Mouse (Mus musculus) right cerebral cortex, postnatal 36 days (tissue): Measurements from ENCODE around the gene Agbl4.

Experiments used
- DNase-seq, 2 experiments: peaks; one replicate each; pipeline ENCODE4 v3.0.0; 2022; ENCODE audit warnings: low spot score in 2 of 2, mixed read lengths in 1 of 2

Gene Agbl4

GRCm38 (mm10) chr4:111495949-111496348 is 1098.5 kb downstream of the Agbl4 start:
- DNase-seq: peak; percentile 53 to 54

GRCm38 (mm10) chr4:111498751-111499150 is 1101.3 kb downstream of the Agbl4 start:
- DNase-seq: peak; percentile 74 to 85

GRCm38 (mm10) chr4:111501441-111501840 is 1104.0 kb downstream of the Agbl4 start:
- no peak for DNase-seq

GRCm38 (mm10) chr4:111502965-111503727 is 1105.7 kb downstream of the Agbl4 start:
- DNase-seq: no peak

- DNase-seq: no peak
Measured at GRCm38 (mm10) chr4:111504952-111505351, 1107.5 kb downstream of the Agbl4 start.

GRCm38 (mm10) chr4:111510129-111510528 is 1112.7 kb downstream of the Agbl4 start:
- DNase-seq: no peak

- DNase-seq: no peak
Measured at GRCm38 (mm10) chr4:111513921-111514320, 1116.5 kb downstream of the Agbl4 start.

- DNase-seq: no peak
Measured at GRCm38 (mm10) chr4:111516136-111516535, 1118.7 kb downstream of the Agbl4 start.

- no peak for DNase-seq
Measured at GRCm38 (mm10) chr4:111517063-111517792, 1119.8 kb downstream of the Agbl4 start.

- no peak for DNase-seq
Measured at GRCm38 (mm10) chr4:111518191-111518590, 1120.7 kb downstream of the Agbl4 start.

GRCm38 (mm10) chr4:111519267-111519666 is 1121.8 kb downstream of the Agbl4 start:
- no peak for DNase-seq

GRCm38 (mm10) chr4:111520006-111520405 is 1122.5 kb downstream of the Agbl4 start:
- DNase-seq: no peak

- DNase-seq: no peak
Measured at GRCm38 (mm10) chr4:111522974-111523373, 1125.5 kb downstream of the Agbl4 start.

- no peak for DNase-seq
Measured at GRCm38 (mm10) chr4:111528961-111529360, 1131.5 kb downstream of the Agbl4 start.

- DNase-seq: no peak
Measured at GRCm38 (mm10) chr4:111529996-111530395, 1132.5 kb downstream of the Agbl4 start.

GRCm38 (mm10) chr4:111530537-111530936 is 1133.1 kb downstream of the Agbl4 start:
- no peak for DNase-seq

- no peak for DNase-seq
Measured at GRCm38 (mm10) chr4:111544684-111545083, 1147.2 kb downstream of the Agbl4 start.

GRCm38 (mm10) chr4:111546009-111546408 is 1148.5 kb downstream of the Agbl4 start:
- DNase-seq: no peak

GRCm38 (mm10) chr4:111555426-111555825 is 1158.0 kb downstream of the Agbl4 start:
- DNase-seq: no peak

GRCm38 (mm10) chr4:111577087-111577773 is 1179.8 kb downstream of the Agbl4 start:
- DNase-seq: peak in 1 of 2 experiments; percentile 10

- no peak for DNase-seq
Measured at GRCm38 (mm10) chr4:111579115-111579862, 1181.8 kb downstream of the Agbl4 start.

GRCm38 (mm10) chr4:111579863-111580224 is 1182.4 kb downstream of the Agbl4 start:
- DNase-seq: no peak
